Mouse (Mus musculus): ENCODE data around the gene Ptprg.

- TF ChIP-seq CTCF (IDR thresholded peaks at IDR 0.05; ENCODE audit: borderline replicate concordance, insufficient read depth, low read length) (no peak), POLR2A (IDR thresholded peaks at IDR 0.05; ENCODE audit: low read depth, low read length) (no peak)
These were observed 551.8 kb downstream of the Ptprg start for GRCm38 (mm10) chr14:12105156-12105430.

All from embryonic fibroblast, embryonic 13.5 days (primary cell).